Mouse (Mus musculus) skeletal muscle tissue, adult 2 months (tissue): ENCODE results near the gene Cpne4.

Experiments used
- DNase-seq: peaks from one replicate; pipeline ENCODE4 v3.0.0-alpha.2; 2012; ENCODE audit warnings: low read depth, low spot score

Cpne4 gene

GRCm38 (mm10) chr9:104546986-104547385 is at the start of gene Cpne4:
Gene Cpne4, plus strand, starts transcription at chr9:104547286.
- DNase-seq = no peak

GRCm38 (mm10) chr9:104515187-104515586 is 31.9 kb upstream of the Cpne4 start:
- DNase-seq = no peak

GRCm38 (mm10) chr9:104535508-104535907 is 11.6 kb upstream of the Cpne4 start:
- no peak for DNase-seq

- DNase-seq = no peak
Measured at GRCm38 (mm10) chr9:104565815-104566214, 18.7 kb downstream of the Cpne4 start.

GRCm38 (mm10) chr9:104566468-104566867 is 19.4 kb downstream of the Cpne4 start:
- no peak for DNase-seq

GRCm38 (mm10) chr9:104567096-104567495 is 20.0 kb downstream of the Cpne4 start:
- no peak for DNase-seq

- DNase-seq = no peak
Measured at GRCm38 (mm10) chr9:104569480-104570167, 22.5 kb downstream of the Cpne4 start.

- no peak for DNase-seq
Measured at GRCm38 (mm10) chr9:104572856-104573255, 25.8 kb downstream of the Cpne4 start.

GRCm38 (mm10) chr9:104574476-104574875 is 27.4 kb downstream of the Cpne4 start:
- no peak for DNase-seq

GRCm38 (mm10) chr9:104581921-104582624 is 35.0 kb downstream of the Cpne4 start:
- no peak for DNase-seq

- no peak for DNase-seq
Measured at GRCm38 (mm10) chr9:104582675-104583074, 35.6 kb downstream of the Cpne4 start.

- no peak for DNase-seq
Measured at GRCm38 (mm10) chr9:104594550-104594949, 47.5 kb downstream of the Cpne4 start.

GRCm38 (mm10) chr9:104594979-104595378 is 47.9 kb downstream of the Cpne4 start:
- DNase-seq = no peak

GRCm38 (mm10) chr9:104612523-104612922 is 65.4 kb downstream of the Cpne4 start:
- DNase-seq = no peak

- DNase-seq = no peak
Measured at GRCm38 (mm10) chr9:104616691-104617090, 69.6 kb downstream of the Cpne4 start.

GRCm38 (mm10) chr9:104623564-104623963 is 76.5 kb downstream of the Cpne4 start:
- no peak for DNase-seq

GRCm38 (mm10) chr9:104627816-104628215 is 80.7 kb downstream of the Cpne4 start:
- DNase-seq = no peak

- DNase-seq = peak; percentile 11
Measured at GRCm38 (mm10) chr9:104629282-104629681, 82.2 kb downstream of the Cpne4 start.

GRCm38 (mm10) chr9:104646348-104646994 is 99.4 kb downstream of the Cpne4 start:
- no peak for DNase-seq

GRCm38 (mm10) chr9:104652691-104653261 is 105.7 kb downstream of the Cpne4 start:
- DNase-seq = no peak

GRCm38 (mm10) chr9:104659758-104660157 is 112.7 kb downstream of the Cpne4 start:
- DNase-seq = no peak

GRCm38 (mm10) chr9:104676665-104677064 is 129.6 kb downstream of the Cpne4 start:
- no peak for DNase-seq
